Mouse (Mus musculus) embryonic facial prominence, embryonic 13.5 days (tissue): ENCODE data around the gene Pdia5. TPM values are rescaled to one million over a fixed set of nuclear protein-coding genes. Genes with fewer than 3 reads are reported as not detected.

Experiments used
- ATAC-seq: fragments of 200-750 bp; cut with Nextera tagmentation; 2 replicates; pipeline ENCODE4 v1.8.0; 2017; ENCODE audit warnings: low read depth; ENCODE audit not compliant: insufficient number of reproducible peaks, insufficient read depth, low FRiP score, low TSS enrichment
- H3K27ac ChIP-seq: fragments of 300-500 bp; sonication (generic); 2 replicates; pipeline ENCODE4 v1.5.1; 2015; ENCODE audit warnings: moderate library complexity, mild to moderate bottlenecking, inconsistent platforms
- H3K27me3 ChIP-seq: fragments of 300-500 bp; sonication (generic); 2 replicates; pipeline ENCODE4 v1.6.1; 2015; ENCODE audit warnings: mild to moderate bottlenecking, inconsistent platforms
- H3K36me3 ChIP-seq: fragments of 300-500 bp; sonication (generic); 2 replicates; pipeline ENCODE4 v1.6.1; 2015; ENCODE audit warnings: mild to moderate bottlenecking, inconsistent platforms
- H3K4me1 ChIP-seq: fragments of 300-500 bp; sonication (generic); 2 replicates; pipeline ENCODE4 v1.6.1; 2015; ENCODE audit warnings: inconsistent platforms
- H3K4me2 ChIP-seq: fragments of 300-500 bp; sonication (generic); 2 replicates; pipeline ENCODE4 v1.6.1; 2015; ENCODE audit warnings: moderate library complexity, mild to moderate bottlenecking, inconsistent platforms
- H3K4me3 ChIP-seq: fragments of 300-500 bp; sonication (generic); 2 replicates; pipeline ENCODE4 v1.5.1; 2015; ENCODE audit warnings: mild to moderate bottlenecking, inconsistent platforms
- H3K9ac ChIP-seq: fragments of 300-500 bp; sonication (generic); 2 replicates; pipeline ENCODE4 v1.6.1; 2015; ENCODE audit warnings: mild to moderate bottlenecking, inconsistent platforms
- H3K9me3 ChIP-seq: fragments of 300-500 bp; sonication (generic); 2 replicates; pipeline ENCODE4 v1.6.1; 2016; ENCODE audit warnings: inconsistent platforms
- WGBS: fragments of 180-500 bp; shearing (Covaris S2); methylation state at CpG from one replicate; pipeline ENCODE4 v1.1.7; 2015; ENCODE audit warnings: mixed read lengths; 5-methylcytosine and 5-hydroxymethylcytosine counted together
- polyA plus RNA-seq: library from polyadenylated mRNA; unstranded; fragments of >200 nt; fragmentation: Nextera tagmentation; extraction: Ambion mirVana; gene quantifications from 2 replicates; pipeline ENCODE4 v1.2.1, GENCODE M21; 2015

The Pdia5 gene
- polyA plus RNA-seq, 1 experiment from 2014 or later, result 33.3 TPM

DNA sequence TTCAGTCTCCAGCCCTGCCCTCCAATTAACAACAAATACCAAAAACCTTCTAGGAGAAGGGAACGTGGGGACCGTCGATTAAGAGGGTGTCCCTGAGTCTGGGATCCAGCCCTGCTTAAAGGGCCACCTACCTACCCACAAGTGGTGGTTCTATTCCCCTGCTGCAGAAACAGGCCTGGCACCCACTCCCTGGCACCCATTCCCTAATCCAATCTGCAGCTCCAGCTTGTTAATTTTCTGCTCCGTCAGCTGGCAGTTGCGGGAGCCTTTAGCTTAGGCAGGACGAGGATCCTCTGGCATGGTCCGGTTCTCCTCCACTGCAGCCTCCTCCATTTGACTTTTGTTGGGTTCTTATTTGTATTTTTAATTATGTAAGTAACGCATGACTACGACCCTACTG is 87.3 kb downstream of the Pdia5 start:
- H3K36me3 ChIP-seq, result peaks cover 52% of the 10 kb centered on the region
- WGBS, result 89% methylated on average over 9 of the region's 9 CpGs

GRCm38 (mm10) chr16:35392813-35393212 is 97.9 kb downstream of the Pdia5 start:
- H3K4me2 ChIP-seq, result no peak overlapping the region
- H3K36me3 ChIP-seq, result peaks cover 18% of the 10 kb centered on the region
- H3K4me1 ChIP-seq, result no peaks in the 10 kb centered on the region
- no peak overlapping the region for H3K27ac ChIP-seq
- no peak overlapping the region for H3K9ac ChIP-seq
- whole genome bisulfite sequencing, result 82% methylated on average over 8 of the region's 8 CpGs
- H3K9me3 ChIP-seq, result no peaks in the 10 kb centered on the region
- no peaks in the 10 kb centered on the region for H3K27me3 ChIP-seq
- no peak for ATAC-seq
- no peak overlapping the region for H3K4me3 ChIP-seq

More for the DNA sequence above, 87.3 kb downstream of the Pdia5 start:
- Histone ChIP-seq H3K4me2 (no peak overlapping the region), H3K4me3 (no peak overlapping the region), H3K4me1 (0 out of 2 replicates have a peak, but pooled peaks cover 5% of the 10 kb centered on the region), H3K9me3 (no peaks in the 10 kb centered on the region), H3K27ac (no peak overlapping the region), H3K27me3 (no peaks in the 10 kb centered on the region), H3K9ac (no peak overlapping the region)
- no peak for ATAC-seq

DNA sequence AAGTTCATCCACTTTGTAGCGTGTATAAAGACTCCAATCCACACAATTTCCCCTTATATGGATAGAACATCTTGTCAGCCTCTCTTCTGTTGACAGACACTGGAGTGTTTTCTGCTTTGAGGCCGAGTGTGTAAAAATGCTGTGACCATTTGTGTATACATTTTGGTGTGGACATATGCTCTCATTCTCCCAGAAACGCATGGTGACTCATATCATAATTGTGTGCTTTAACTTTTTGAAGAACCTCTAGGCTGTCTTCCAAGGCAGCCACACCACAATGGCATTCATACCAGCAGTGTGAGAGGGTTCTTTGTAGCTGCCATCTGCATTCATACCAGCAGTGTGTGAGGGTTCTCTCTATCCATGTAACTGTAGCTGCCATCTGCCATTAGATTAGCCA is 105.0 kb downstream of the Pdia5 start:
- no peak for ATAC-seq
- Histone ChIP-seq H3K27ac (no peak overlapping the region), H3K36me3 (no peaks in the 10 kb centered on the region), H3K9me3 (no peaks in the 10 kb centered on the region), H3K27me3 (no peaks in the 10 kb centered on the region), H3K4me1 (no peaks in the 10 kb centered on the region), H3K9ac (no peak overlapping the region), H3K4me3 (no peak overlapping the region), H3K4me2 (no peak overlapping the region)
- 87% methylated on average over 3 of the region's 3 CpGs for WGBS

DNA sequence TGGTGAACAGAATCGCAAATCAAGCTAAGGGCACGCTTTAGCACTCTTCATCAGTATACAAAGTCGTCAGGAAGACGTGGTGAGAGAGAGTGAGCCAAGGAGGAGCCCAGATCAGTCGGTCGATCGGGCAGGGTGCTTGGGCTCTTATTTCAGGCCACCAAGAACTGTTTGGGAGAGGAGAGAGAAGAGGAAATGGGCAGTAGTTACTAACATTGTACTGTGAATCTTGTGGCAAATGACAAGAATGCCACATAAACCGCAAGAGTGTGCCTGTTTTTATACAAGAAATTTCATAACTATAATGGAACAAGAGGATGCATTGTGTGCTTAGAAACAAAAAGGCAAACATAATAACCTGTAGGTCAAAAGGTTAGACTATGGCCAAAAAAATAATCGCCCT is 110.6 kb downstream of the Pdia5 start:
- ATAC-seq, result no peak
- WGBS, result 87% methylated on average over 9 of the region's 9 CpGs
- no peaks in the 10 kb centered on the region for H3K9me3 ChIP-seq
- H3K4me2 ChIP-seq, result no peak overlapping the region
- H3K27ac ChIP-seq, result no peak overlapping the region
- no peaks in the 10 kb centered on the region for H3K27me3 ChIP-seq
- H3K4me3 ChIP-seq, result no peak overlapping the region
- no peaks in the 10 kb centered on the region for H3K4me1 ChIP-seq
- H3K9ac ChIP-seq, result no peak overlapping the region
- no peaks in the 10 kb centered on the region for H3K36me3 ChIP-seq

- no peaks in the 10 kb centered on the region for H3K4me1 ChIP-seq
- no peaks in the 10 kb centered on the region for H3K9me3 ChIP-seq
- no peak overlapping the region for H3K4me3 ChIP-seq
- no peaks in the 10 kb centered on the region for H3K36me3 ChIP-seq
- no peak overlapping the region for H3K9ac ChIP-seq
- no peak overlapping the region for H3K4me2 ChIP-seq
- H3K27me3 ChIP-seq, result no peaks in the 10 kb centered on the region
- H3K27ac ChIP-seq, result no peak overlapping the region
- no peak for ATAC-seq
- 87% methylated on average over 3 of the region's 3 CpGs for WGBS
These were observed 111.3 kb downstream of the Pdia5 start for GRCm38 (mm10) chr16:35379344-35379743.

DNA sequence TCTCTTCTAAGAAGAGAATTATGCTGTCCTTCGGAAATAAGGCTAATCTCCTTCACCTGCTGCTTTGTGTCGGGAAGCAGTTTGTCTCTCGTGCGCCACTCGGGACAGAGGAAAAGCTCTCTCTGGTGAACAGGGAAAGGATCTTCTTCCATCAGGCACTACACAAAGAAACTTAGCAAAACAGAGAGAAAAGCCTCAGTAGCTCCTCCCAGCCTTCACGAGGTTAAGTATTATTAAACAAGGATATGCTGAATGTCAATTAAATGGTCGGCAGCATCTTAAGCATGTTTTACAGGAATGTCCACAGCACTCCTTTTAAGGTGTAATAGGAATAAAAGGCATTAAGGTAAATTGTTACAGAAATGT is 126.6 kb downstream of the Pdia5 start:
- WGBS, result under 1% methylated on average over 7 of the region's 7 CpGs
- H3K4me2 ChIP-seq, result peak overlapping the region; percentile 86
- peak overlapping the region; percentile 83 for H3K4me3 ChIP-seq
- H3K27ac ChIP-seq, result no peak overlapping the region
- no peaks in the 10 kb centered on the region for H3K9me3 ChIP-seq
- no peak for ATAC-seq
- H3K27me3 ChIP-seq, result no peaks in the 10 kb centered on the region
- H3K4me1 ChIP-seq, result peaks cover 11% of the 10 kb centered on the region
- peaks cover 13% of the 10 kb centered on the region; the same call in 1 of the 2 replicates for H3K36me3 ChIP-seq
- peak overlapping the region; percentile 60; the same call in 1 of the 2 replicates for H3K9ac ChIP-seq

DNA sequence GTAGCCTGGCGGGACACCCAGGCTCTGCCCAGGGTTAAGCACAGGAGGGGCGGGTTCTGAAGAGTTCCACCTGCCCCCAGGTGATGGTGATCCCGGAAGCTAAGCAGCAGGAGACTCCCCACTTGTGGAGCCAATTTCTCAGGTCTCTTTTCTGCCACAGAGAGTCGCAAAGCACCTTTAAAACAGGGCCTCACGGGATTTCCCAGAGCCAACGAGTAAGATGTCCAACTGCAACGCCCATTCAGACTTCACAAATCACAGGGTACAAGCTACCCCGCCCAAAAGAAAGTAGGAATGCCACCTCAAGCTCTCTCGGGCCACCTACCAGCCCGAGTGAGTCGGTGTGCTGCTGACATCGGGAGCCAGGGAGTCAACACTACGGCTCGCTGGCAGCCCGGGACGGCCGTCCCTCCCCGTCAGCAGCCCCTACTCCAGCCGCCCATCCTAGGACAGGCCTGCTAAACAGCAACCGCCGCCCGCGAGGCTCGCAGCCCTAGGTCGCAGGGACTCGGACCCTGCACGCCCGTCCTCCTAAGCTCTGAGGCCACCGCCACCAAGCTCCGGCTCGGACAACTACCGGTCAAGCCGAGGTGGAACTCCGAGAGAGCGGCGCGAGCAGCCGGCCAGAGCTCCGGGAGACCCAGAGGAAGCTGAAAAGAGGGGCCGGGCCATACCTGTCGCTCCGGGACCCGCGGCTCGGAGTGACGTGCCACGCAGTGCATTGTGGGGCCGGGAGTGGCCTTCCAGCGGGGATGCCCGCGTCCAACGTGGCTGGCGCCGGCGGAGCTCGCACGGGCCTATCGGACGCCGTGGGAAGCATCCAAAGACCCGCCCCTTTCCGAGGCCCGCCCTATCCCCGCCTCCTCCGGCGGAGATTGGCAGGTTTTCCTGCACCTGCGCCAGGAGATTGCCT is 127.3 kb downstream of the Pdia5 start, which contains the start of gene Sec22a:
Sec22a (minus strand) TSS at position 769 of the 913 bp plus-strand sequence.
- Histone ChIP-seq H3K27me3 (no peaks in the 10 kb centered on the region), H3K27ac (peak within 1 kb of the TSS; percentile 83), H3K4me2 (peak within 1 kb of the TSS; percentile 86), H3K4me1 (peaks cover 11% of the 10 kb centered on the region), H3K9ac (peak within 1 kb of the TSS; percentile 89), H3K9me3 (no peaks in the 10 kb centered on the region), H3K4me3 (peak within 1 kb of the TSS; percentile 83), H3K36me3 (peaks cover 14% of the 10 kb centered on the region; the same call in 1 of the 2 replicates)
- WGBS, result under 1% methylated on average over 67 of the region's 67 CpGs
- ATAC-seq, result peak; percentile 100

DNA sequence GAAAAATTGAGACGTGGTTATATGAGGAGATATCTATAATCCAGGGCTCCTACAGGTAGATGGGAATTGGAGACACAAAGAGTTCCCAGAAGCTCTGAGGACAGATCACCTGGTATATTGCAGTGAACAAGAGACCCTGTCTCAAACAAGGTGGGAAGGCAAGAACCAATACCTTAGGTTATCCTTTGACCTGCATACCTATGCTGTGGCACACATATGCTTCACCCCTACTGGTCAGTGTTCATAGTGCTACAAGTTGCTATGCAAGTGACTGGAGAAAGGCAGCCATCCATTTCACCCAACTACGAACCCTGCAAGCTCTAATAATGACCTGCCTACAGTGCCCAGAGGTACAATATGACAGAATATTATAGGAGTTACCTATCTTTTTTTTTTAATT is 128.5 kb downstream of the Pdia5 start:
- no peak overlapping the region for H3K27ac ChIP-seq
- peaks cover 11% of the 10 kb centered on the region for H3K4me1 ChIP-seq
- WGBS, result 90% methylated on average over 2 of the region's 2 CpGs
- no peak overlapping the region for H3K9ac ChIP-seq
- H3K4me2 ChIP-seq, result peak overlapping the region; percentile 86; the same call in 1 of the 2 replicates
- peaks cover 14% of the 10 kb centered on the region; the same call in 1 of the 2 replicates for H3K36me3 ChIP-seq
- no peak for ATAC-seq
- no peaks in the 10 kb centered on the region for H3K27me3 ChIP-seq
- no peak overlapping the region for H3K4me3 ChIP-seq
- H3K9me3 ChIP-seq, result no peaks in the 10 kb centered on the region

GRCm38 (mm10) chr16:35360593-35360992 is 130.1 kb downstream of the Pdia5 start:
- Histone ChIP-seq H3K4me1 (peaks cover 11% of the 10 kb centered on the region), H3K9me3 (no peaks in the 10 kb centered on the region), H3K36me3 (peaks cover 14% of the 10 kb centered on the region; the same call in 1 of the 2 replicates), H3K4me2 (no peak overlapping the region), H3K4me3 (no peak overlapping the region), H3K27ac (no peak overlapping the region), H3K9ac (no peak overlapping the region), H3K27me3 (no peaks in the 10 kb centered on the region)
- no peak for ATAC-seq
- 29% methylated on average over 6 of the region's 6 CpGs for WGBS

- H3K4me3 ChIP-seq, result no peak overlapping the region
- H3K4me2 ChIP-seq, result no peak overlapping the region
- H3K27me3 ChIP-seq, result no peaks in the 10 kb centered on the region
- ATAC-seq, result no peak
- peaks cover 18% of the 10 kb centered on the region; the same call in 1 of the 2 replicates for H3K36me3 ChIP-seq
- H3K9me3 ChIP-seq, result no peaks in the 10 kb centered on the region
- 80% methylated on average over 1 of the region's 1 CpGs for WGBS
- no peak overlapping the region for H3K27ac ChIP-seq
- no peak overlapping the region for H3K9ac ChIP-seq
- H3K4me1 ChIP-seq, result peaks cover 2% of the 10 kb centered on the region; the same call in 1 of the 2 replicates
These were observed 133.2 kb downstream of the Pdia5 start for GRCm38 (mm10) chr16:35357449-35357848.
